Mouse (Mus musculus): ENCODE measurements around the gene Zfp346. TPM values are rescaled to one million over a fixed set of nuclear protein-coding genes. Genes with fewer than 3 reads are reported as not detected.
"Not testable (repeated sequence)": the region's sequence is repeated elsewhere in the genome, so short reads cannot be mapped to it uniquely, and the experiment has no call there.

Zfp346 gene
- total RNA-seq (2021), result 10 to 100 TPM; 42.8 to 45.8 TPM

GRCm38 (mm10) chr13:55105045-55105952, at the start of gene Zfp346:
Gene Zfp346 (plus strand): TSS chr13:55105311.
- peak; percentile 98 for DNase-seq
- intact Hi-C loops (cut with DNase I), result no loop called here

- peak; percentile 13 for DNase-seq
- intact Hi-C loops (cut with DNase I), result no loop called here
Observed at GRCm38 (mm10) chr13:55058042-55058441, 47.1 kb upstream of the Zfp346 start.

GRCm38 (mm10) chr13:55063276-55063675, 41.8 kb upstream of the Zfp346 start:
- DNase-seq, result no peak
- intact Hi-C loops (cut with DNase I), result no loop called here

GRCm38 (mm10) chr13:55069719-55070118, 35.4 kb upstream of the Zfp346 start:
- DNase-seq, result no peak
- intact Hi-C loops (cut with DNase I), result loop anchor here (10.0 kb wide), 1 partner anchor 355 kb away; no protein-coding TSS in a partner anchor

GRCm38 (mm10) chr13:55071322-55071721, 33.8 kb upstream of the Zfp346 start:
- intact Hi-C loops (cut with DNase I), result loop anchor here (10.0 kb wide), 1 partner anchor 357 kb away; no protein-coding TSS in a partner anchor
- no peak for DNase-seq

- DNase-seq, result no peak
- intact Hi-C loops (cut with DNase I), result loop anchor here (10.0 kb wide), 1 partner anchor 361 kb away; no protein-coding TSS in a partner anchor
Observed at GRCm38 (mm10) chr13:55075597-55075996, 29.5 kb upstream of the Zfp346 start.

GRCm38 (mm10) chr13:55092588-55092987, 12.5 kb upstream of the Zfp346 start:
- DNase-seq, result no peak
- intact Hi-C loops (cut with DNase I), result no loop called here

GRCm38 (mm10) chr13:55097841-55098240, 7.3 kb upstream of the Zfp346 start:
- intact Hi-C loops (cut with DNase I); DNase-seq: not testable (repeated sequence)

GRCm38 (mm10) chr13:55099066-55099725, 5.9 kb upstream of the Zfp346 start:
- intact Hi-C loops (cut with DNase I), result no loop called here
- peak; percentile 3 for DNase-seq

GRCm38 (mm10) chr13:55099726-55100478, 5.2 kb upstream of the Zfp346 start, which contains the start of gene Uimc1:
Gene Uimc1 (minus strand): TSS chr13:55100300.
- intact Hi-C loops (cut with DNase I), result no loop called here
- DNase-seq, result peak; percentile 92

- intact Hi-C loops (cut with DNase I), result no loop called here
- DNase-seq, result no peak
Observed at GRCm38 (mm10) chr13:55101627-55102026, 3.5 kb upstream of the Zfp346 start.

- intact Hi-C loops (cut with DNase I), result no loop called here
- no peak for DNase-seq
Observed at GRCm38 (mm10) chr13:55102366-55102765, 2.7 kb upstream of the Zfp346 start.

- DNase-seq, result no peak
Observed at GRCm38 (mm10) chr13:55103351-55103750, 1.8 kb upstream of the Zfp346 start.

GRCm38 (mm10) chr13:55105953-55106691, 1.0 kb downstream of the Zfp346 start:
- peak; percentile 4 for DNase-seq
- intact Hi-C loops (cut with DNase I), result no loop called here

More at GRCm38 (mm10) chr13:55103351-55103750, 1.8 kb upstream of the Zfp346 start:
- intact Hi-C loops (cut with DNase I), result no loop called here

GRCm38 (mm10) chr13:55107116-55107515, 2.0 kb downstream of the Zfp346 start:
- DNase-seq, result no peak
- intact Hi-C loops (cut with DNase I), result no loop called here

- intact Hi-C loops (cut with DNase I), result no loop called here
- DNase-seq, result no peak
Observed at GRCm38 (mm10) chr13:55107694-55108093, 2.6 kb downstream of the Zfp346 start.

GRCm38 (mm10) chr13:55114375-55114774, 9.3 kb downstream of the Zfp346 start:
- DNase-seq, result no peak
- intact Hi-C loops (cut with DNase I), result no loop called here

- intact Hi-C loops (cut with DNase I), result no loop called here
- DNase-seq, result no peak
Observed at GRCm38 (mm10) chr13:55124903-55125302, 19.8 kb downstream of the Zfp346 start.

- no peak for DNase-seq
- intact Hi-C loops (cut with DNase I), result no loop called here
Observed at GRCm38 (mm10) chr13:55133448-55133847, 28.3 kb downstream of the Zfp346 start, which contains the start of gene Gm17617. Gene Gm17617 (minus strand): TSS chr13:55133548.

- no peak for DNase-seq
- intact Hi-C loops (cut with DNase I), result no loop called here
Observed at GRCm38 (mm10) chr13:55135382-55135781, 30.3 kb downstream of the Zfp346 start.

Data from left cerebral cortex, postnatal 4 days (tissue).